Mouse (Mus musculus) CH12.LX (cell line): Measurements from ENCODE around the gene Tspan9. TPM values are rescaled to one million over a fixed set of nuclear protein-coding genes. Genes with fewer than 3 reads are reported as not detected.

Experiments
- DNase-seq: peaks from one replicate; pipeline ENCODE4 v3.0.0-alpha.2; 2013; ENCODE audit errors: extremely low read depth
- H3K27ac ChIP-seq: 2 replicates; pipeline ENCODE4 v1.5.1; 2012; ENCODE audit warnings: low read depth, mild to moderate bottlenecking, control low read depth, moderate library complexity; ENCODE audit not compliant: insufficient read depth
- H3K27me3 ChIP-seq: replicated peaks from 2 replicates; pipeline ENCODE3; 2012; ENCODE audit warnings: inconsistent platforms
- H3K36me3 ChIP-seq, 2 experiments: replicated peaks in 1 of 2; 2 replicates each; pipeline versions ENCODE3 to v1.6.1; 2012; ENCODE audit warnings: inconsistent platforms in 1 of 2, low read length in 1 of 2, mild to moderate bottlenecking in 1 of 2, mixed read lengths in 1 of 2, moderate library complexity in 1 of 2; ENCODE audit not compliant: control insufficient read depth in 1 of 2, insufficient read depth in 1 of 2
- H3K4me1 ChIP-seq, 2 experiments: 2 replicates each; pipeline ENCODE4 v1.6.1; 2012; ENCODE audit warnings: inconsistent platforms in 1 of 2, moderate library complexity in 1 of 2; ENCODE audit not compliant: insufficient read depth in 2 of 2, control insufficient read depth in 1 of 2
- H3K4me2 ChIP-seq: 2 replicates; pipeline ENCODE4 v1.6.1; 2012; ENCODE audit warnings: low read depth, mild to moderate bottlenecking, control low read depth; ENCODE audit not compliant: poor library complexity, insufficient read depth, severe bottlenecking
- H3K4me3 ChIP-seq, 3 experiments: fragments of 150-350 bp in 1 of 3; sonication (generic) in 1 of 3; replicated peaks in 1 of 3; 2 replicates each; pipeline versions ENCODE3 to v1.5.1; 2011 to 2012; ENCODE audit warnings: low read depth in 2 of 3, low read length in 2 of 3, mild to moderate bottlenecking in 2 of 3, moderate library complexity in 2 of 3, control low read depth in 1 of 3, improper control_type of control experiment in 1 of 3, inconsistent platforms in 1 of 3, mixed read lengths in 1 of 3; ENCODE audit not compliant: poor library complexity in 1 of 3
- H3K79me2 ChIP-seq: replicated peaks from 2 replicates; pipeline ENCODE4 v1.6.1; 2012; ENCODE audit warnings: mild to moderate bottlenecking, moderate library complexity; ENCODE audit not compliant: control insufficient read depth, poor library complexity, insufficient read depth, severe bottlenecking; ENCODE audit errors: extremely low read depth
- H3K9ac ChIP-seq: 2 replicates; pipeline ENCODE4 v1.6.1; 2012; ENCODE audit warnings: low read depth, mild to moderate bottlenecking, control low read depth, moderate library complexity; ENCODE audit not compliant: insufficient read depth
- H3K9me3 ChIP-seq: replicated peaks from 2 replicates; pipeline ENCODE3; 2012; ENCODE audit warnings: low read length, inconsistent platforms, mixed read lengths
- BHLHE40 ChIP-seq: IDR thresholded peaks from 2 replicates; pipeline ENCODE4 v1.6.1; 2011; ENCODE audit warnings: mild to moderate bottlenecking, low read depth, low read length, improper control_type of control experiment
- CHD2 ChIP-seq: IDR thresholded peaks from 2 replicates; pipeline ENCODE4 v1.6.1; 2011; ENCODE audit warnings: low read length, improper control_type of control experiment
- CTCF ChIP-seq, 2 experiments: IDR thresholded peaks in 1 of 2; conservative IDR thresholded peaks in 1 of 2; 2 replicates each; pipeline ENCODE4 v1.5.1; 2011 to 2012; ENCODE audit warnings: low read depth in 2 of 2, low read length in 2 of 2, improper control_type of control experiment in 1 of 2, inconsistent platforms in 1 of 2, mild to moderate bottlenecking in 1 of 2, moderate library complexity in 1 of 2
- E2F4 ChIP-seq: IDR thresholded peaks from 2 replicates; pipeline ENCODE4 v1.6.1; 2011; ENCODE audit warnings: low read depth, low read length, improper control_type of control experiment; ENCODE audit not compliant: insufficient replicate concordance
- ELF1 ChIP-seq: IDR thresholded peaks from 2 replicates; pipeline ENCODE4 v1.6.1; 2014; ENCODE audit warnings: low read depth, mild to moderate bottlenecking, inconsistent platforms, low read length, improper control_type of control experiment
- EP300 ChIP-seq: IDR thresholded peaks from 2 replicates; pipeline ENCODE4 v1.6.1; 2011; ENCODE audit warnings: low read length, improper control_type of control experiment
- GABPA ChIP-seq: IDR thresholded peaks from 2 replicates; pipeline ENCODE4 v1.6.1; 2012; ENCODE audit warnings: low read depth, low read length, improper control_type of control experiment, inconsistent platforms; ENCODE audit not compliant: insufficient replicate concordance
- HCFC1 ChIP-seq: IDR thresholded peaks from 2 replicates; pipeline ENCODE4 v1.6.1; 2012; ENCODE audit warnings: low read depth, mild to moderate bottlenecking, inconsistent platforms, low read length, improper control_type of control experiment
- IRF4 ChIP-seq: IDR thresholded peaks from 2 replicates; pipeline ENCODE4 v1.6.1; 2014; ENCODE audit warnings: low read depth, mild to moderate bottlenecking, inconsistent platforms, low read length, improper control_type of control experiment
- JUN ChIP-seq: IDR thresholded peaks from 2 replicates; pipeline ENCODE4 v1.6.1; 2011; ENCODE audit warnings: low read depth, mild to moderate bottlenecking, low read length, improper control_type of control experiment, moderate library complexity; ENCODE audit not compliant: insufficient read depth
- JUND ChIP-seq: conservative IDR thresholded peaks from 2 replicates; pipeline ENCODE4 v1.6.1; 2011; ENCODE audit warnings: low read depth, low read length, improper control_type of control experiment
- KAT2A ChIP-seq: IDR thresholded peaks from 2 replicates; pipeline ENCODE4 v1.6.1; 2012; ENCODE audit warnings: low read length, improper control_type of control experiment, inconsistent platforms; ENCODE audit not compliant: insufficient replicate concordance
- MAX ChIP-seq: IDR thresholded peaks from 2 replicates; pipeline ENCODE4 v1.6.1; 2011; ENCODE audit warnings: low read length, improper control_type of control experiment
- MEF2A ChIP-seq: IDR thresholded peaks from 2 replicates; pipeline ENCODE4 v1.6.1; 2014; ENCODE audit warnings: low read depth, mild to moderate bottlenecking, inconsistent platforms, low read length, improper control_type of control experiment, borderline replicate concordance
- NRF1 ChIP-seq: IDR thresholded peaks from 2 replicates; pipeline ENCODE4 v1.6.1; 2014; ENCODE audit warnings: low read depth, mild to moderate bottlenecking, inconsistent platforms, low read length, improper control_type of control experiment, moderate library complexity
- POLR2A ChIP-seq: IDR thresholded peaks from 2 replicates; pipeline ENCODE4 v1.6.1; 2011; ENCODE audit warnings: low read depth, mild to moderate bottlenecking, improper control_type of control experiment, low read length
- POLR2AphosphoS2 ChIP-seq: IDR thresholded peaks from 2 replicates; pipeline ENCODE4 v1.6.1; 2011; ENCODE audit warnings: low read depth, low read length, improper control_type of control experiment
- RAD21 ChIP-seq: IDR thresholded peaks from 2 replicates; pipeline ENCODE4 v1.6.1; 2011; ENCODE audit warnings: low read depth, mild to moderate bottlenecking, low read length, improper control_type of control experiment, moderate library complexity
- SMC3 ChIP-seq: IDR thresholded peaks from 2 replicates; pipeline ENCODE4 v1.6.1; 2011; ENCODE audit warnings: low read depth, low read length, improper control_type of control experiment
- TBP ChIP-seq: conservative IDR thresholded peaks from 2 replicates; pipeline ENCODE4 v1.6.1; 2011; ENCODE audit warnings: low read depth, low read length, improper control_type of control experiment
- TCF12 ChIP-seq: IDR thresholded peaks from 2 replicates; pipeline ENCODE4 v1.6.1; 2014; ENCODE audit warnings: low read depth, mild to moderate bottlenecking, inconsistent platforms, low read length, improper control_type of control experiment
- UBTF ChIP-seq: IDR thresholded peaks from 2 replicates; pipeline ENCODE4 v1.6.1; 2012; ENCODE audit warnings: low read depth, mild to moderate bottlenecking, inconsistent platforms, low read length, improper control_type of control experiment, moderate library complexity
- USF1 ChIP-seq: IDR thresholded peaks from 2 replicates; pipeline ENCODE4 v1.6.1; 2014; ENCODE audit warnings: low read depth, mild to moderate bottlenecking, inconsistent platforms, low read length, improper control_type of control experiment
- USF2 ChIP-seq: conservative IDR thresholded peaks from 2 replicates; pipeline ENCODE4 v1.6.1; 2011; ENCODE audit warnings: low read depth, low read length, improper control_type of control experiment
- ZC3H11A ChIP-seq: IDR thresholded peaks from 2 replicates; pipeline ENCODE4 v1.6.1; 2012; ENCODE audit warnings: low read depth, mild to moderate bottlenecking, inconsistent platforms, low read length, improper control_type of control experiment
- ZKSCAN1 ChIP-seq: IDR thresholded peaks from 2 replicates; pipeline ENCODE4 v1.6.1; 2012; ENCODE audit warnings: low read depth, inconsistent platforms, low read length, improper control_type of control experiment, borderline replicate concordance
- ZMIZ1 ChIP-seq: IDR thresholded peaks from 2 replicates; pipeline ENCODE4 v1.6.1; 2012; ENCODE audit warnings: low read depth, mild to moderate bottlenecking, inconsistent platforms, low read length, improper control_type of control experiment
- dilution Hi-C: fragments of 300-500 bp; cut with MboI; formaldehyde crosslinking; loops from 2 replicates; pipeline ENCODE4 v1.14.3; 2020; ENCODE audit warnings: low sequenced_read_pairs; ENCODE audit not compliant: extremely low pct_unique_long_range_greater_than_20kb, extremely low pct_ligation_motif_present
- in situ Hi-C: fragments of 300-500 bp; cut with MboI; formaldehyde crosslinking; loops from 3 replicates; pipeline ENCODE4 v1.14.3; 2019; ENCODE audit warnings: low sequenced_read_pairs, low pct_ligation_motif_present, low pct_unique_long_range_greater_than_20kb, mixed read lengths
- polyA plus RNA-seq: library from polyadenylated mRNA; unstranded; fragments of >175 nt; gene quantifications from 2 replicates; pipeline ENCODE4 v1.2.1, GENCODE M21; 2012; ENCODE audit warnings: low read depth; ENCODE audit not compliant: insufficient read length
- total RNA-seq, 2 experiments: library from RNA; depleted of rRNA; stranded (reverse); fragments of 300-350 nt in 1 of 2; fragments of >200 nt in 1 of 2; gene quantifications; 2 replicates each; pipeline ENCODE4 v1.2.3; 2012 to 2014

Gene Tspan9
- total and polyA plus RNA-seq, 3 experiments = 0.40 to 0.98 (median 0.71) TPM

DNA sequence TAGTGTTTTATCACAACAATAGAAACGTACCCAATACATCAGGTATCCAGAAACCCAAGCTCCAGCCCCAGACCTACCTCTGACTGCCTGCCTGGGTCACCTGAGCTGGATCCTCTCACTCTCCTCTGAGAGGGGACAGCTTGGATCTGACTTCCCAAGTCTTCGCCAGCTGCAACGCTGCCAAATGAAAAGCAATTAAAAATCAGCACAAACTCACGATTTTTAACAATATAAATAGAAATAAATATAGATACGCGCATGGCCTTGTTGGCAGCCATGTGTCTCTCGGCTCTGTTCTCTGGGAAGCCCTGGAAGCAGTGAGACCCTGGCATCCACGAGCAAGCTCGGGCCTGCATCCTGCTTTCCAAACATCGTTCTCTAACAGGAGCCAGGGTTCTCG lies 60.1 kb downstream of the Tspan9 start:
- H3K4me2 ChIP-seq = no peak overlapping the region
- dilution Hi-C loops = no loop called here

GRCm38 (mm10) chr6:128081781-128082180 lies 61.6 kb downstream of the Tspan9 start:
- dilution Hi-C loops = no loop called here
- Histone ChIP-seq H3K9me3 (no peaks in the 10 kb centered on the region), H3K4me1 (no peaks in the 10 kb centered on the region), H3K27me3 (peaks cover 89% of the 10 kb centered on the region), H3K9ac (no peak overlapping the region), H3K79me2 (no peaks in the 10 kb centered on the region), H3K27ac (no peak overlapping the region), H3K4me3 (no peak overlapping the region), H3K4me2 (no peak overlapping the region), H3K36me3 (no peaks in the 10 kb centered on the region)
- no peak for DNase-seq
- TF ChIP-seq CHD2 (no peak), JUN (no peak), ELF1 (no peak), MEF2A (no peak), JUND (no peak), ZKSCAN1 (no peak), NRF1 (no peak), IRF4 (no peak), MAX (no peak), E2F4 (no peak), UBTF (no peak), SMC3 (no peak), POLR2A (no peak), ZC3H11A (no peak), TBP (no peak), RAD21 (no peak), HCFC1 (no peak), CTCF (conservative IDR thresholded peaks at IDR 0.05 in 1 of 2, IDR thresholded peaks at IDR 0.05 in 1 of 2; ENCODE audit: low read depth in 2 of 2, low read length in 2 of 2) (no peak)
- in situ Hi-C loops = no loop called here

More for the DNA sequence above, 60.1 kb downstream of the Tspan9 start:
- H3K9me3 ChIP-seq = no peaks in the 10 kb centered on the region
- H3K4me1 ChIP-seq = no peaks in the 10 kb centered on the region
- no peaks in the 10 kb centered on the region for H3K36me3 ChIP-seq
- peaks cover 88% of the 10 kb centered on the region for H3K27me3 ChIP-seq
- no peak overlapping the region for H3K27ac ChIP-seq
- H3K9ac ChIP-seq = no peak overlapping the region
- H3K79me2 ChIP-seq = no peaks in the 10 kb centered on the region
- TF ChIP-seq POLR2AphosphoS2 = no peak
- TF ChIP-seq BHLHE40 = no peak
- TF ChIP-seq POLR2A = no peak
- TF ChIP-seq UBTF = no peak
- no peak for TF ChIP-seq KAT2A
- no peak for TF ChIP-seq JUND
- no peak for TF ChIP-seq RAD21
- no peak for TF ChIP-seq ZMIZ1
- no peak for TF ChIP-seq USF2
- TF ChIP-seq GABPA = no peak
- TF ChIP-seq USF1 = no peak
- TF ChIP-seq TCF12 = no peak
- no peak for TF ChIP-seq ZC3H11A
- no peak for TF ChIP-seq EP300
- no peak for TF ChIP-seq MAX
- TF ChIP-seq ZKSCAN1 = no peak
- in situ Hi-C loops = no loop called here
- no peak overlapping the region for H3K4me3 ChIP-seq
- no peak for DNase-seq
